Mouse (Mus musculus) forebrain, embryonic 11.5 days (tissue): ENCODE measurements at regions not wholly inside any gene's neighbourhood (a gene's known extent, or its start where the extent isn't known, plus 50 kb on each side); places are given as distances from the start of the nearest gene placed in this dataset.
"Not testable (repeated sequence)": the region's sequence is repeated elsewhere in the genome, so short reads cannot be mapped to it uniquely, and the experiment has no call there.

ENCODE experiments used
- ATAC-seq: fragments of 200-750 bp; cut with Nextera tagmentation; replicated peaks from 2 replicates; pipeline ENCODE4 v1.8.0; 2017; ENCODE audit warnings: moderate TSS enrichment; ENCODE audit not compliant: low FRiP score
- DNase-seq: peaks from one replicate; pipeline ENCODE4 v3.0.0-alpha.2; 2017; ENCODE audit warnings: low spot score
- H3K27ac ChIP-seq: fragments of 300-500 bp; sonication (generic); 2 replicates; pipeline ENCODE4 v1.5.1; 2014; ENCODE audit warnings: low read depth, low read length
- H3K27me3 ChIP-seq: fragments of 300-500 bp; sonication (generic); 2 replicates; pipeline ENCODE4 v1.6.1; 2014; ENCODE audit warnings: mild to moderate bottlenecking, low read length, mixed read lengths; ENCODE audit not compliant: control insufficient read depth, insufficient read depth
- H3K36me3 ChIP-seq: fragments of 300-500 bp; sonication (generic); 2 replicates; pipeline ENCODE4 v1.6.1; 2014; ENCODE audit warnings: mild to moderate bottlenecking, low read length, moderate library complexity, mixed read lengths; ENCODE audit not compliant: control insufficient read depth, insufficient read depth
- H3K4me1 ChIP-seq: fragments of 300-500 bp; sonication (generic); replicated peaks from 2 replicates; pipeline ENCODE4 v1.6.1; 2014; ENCODE audit warnings: low read length, mixed read lengths; ENCODE audit not compliant: control insufficient read depth, insufficient read depth
- H3K4me2 ChIP-seq: fragments of 300-500 bp; sonication (generic); 2 replicates; pipeline ENCODE4 v1.6.1; 2014; ENCODE audit warnings: low read depth, mild to moderate bottlenecking, low read length, moderate library complexity, mixed read lengths; ENCODE audit not compliant: severe bottlenecking
- H3K4me3 ChIP-seq: fragments of 300-500 bp; sonication (generic); 2 replicates; pipeline ENCODE4 v1.5.1; 2014; ENCODE audit warnings: low read depth, low read length
- H3K9ac ChIP-seq: fragments of 300-500 bp; sonication (generic); 2 replicates; pipeline ENCODE4 v1.6.1; 2014; ENCODE audit warnings: low read length
- H3K9me3 ChIP-seq: fragments of 300-500 bp; sonication (generic); 2 replicates; pipeline ENCODE4 v1.6.1; 2016; ENCODE audit warnings: low read length, mixed read lengths; ENCODE audit not compliant: control insufficient read depth
- WGBS: fragments of 180-500 bp; shearing (Covaris S2); extraction: QIAGEN DNeasy Blood & Tissue Kit; methylation state at CpG from one replicate; pipeline ENCODE4 v1.1.7; 2014; 5-methylcytosine and 5-hydroxymethylcytosine counted together

DNA sequence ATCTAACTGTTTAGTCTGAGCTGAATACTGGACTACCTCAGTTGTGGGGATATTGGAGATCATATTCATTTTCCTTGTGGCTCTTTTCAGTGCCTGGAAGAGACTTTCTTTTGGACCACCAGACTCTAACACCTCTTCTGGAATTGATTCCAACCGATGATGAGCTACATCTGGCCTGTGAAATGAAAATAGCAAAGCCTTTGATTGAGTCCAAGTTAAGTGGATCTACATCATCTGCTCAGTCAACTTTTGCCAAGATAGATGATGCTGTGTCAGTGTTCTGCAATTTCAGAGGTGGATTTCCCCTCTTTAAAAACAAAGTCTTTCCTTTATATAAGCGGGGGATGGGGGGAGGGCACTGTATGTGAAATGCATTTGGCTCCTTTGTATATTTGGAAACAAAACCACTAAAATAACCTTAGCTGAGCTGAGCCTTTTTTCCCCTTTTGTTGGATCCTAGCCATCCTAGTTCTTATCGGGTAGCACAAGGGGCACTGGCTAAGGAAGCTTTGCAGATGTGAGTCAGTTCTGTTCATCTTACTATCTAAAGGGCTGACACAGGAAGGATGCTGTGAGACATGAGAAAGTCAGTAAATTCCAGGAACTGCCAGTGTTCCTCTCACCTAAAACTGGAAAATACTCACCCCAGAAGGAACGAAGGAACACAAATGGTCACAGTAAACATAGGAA lies 473.8 kb downstream of the Cypt12 start:
- no peak overlapping the region for H3K4me2 ChIP-seq
- H3K27me3 ChIP-seq = no peaks in the 10 kb centered on the region
- no peak for ATAC-seq
- no peaks in the 10 kb centered on the region for H3K9me3 ChIP-seq
- DNase-seq = no peak
- 86% methylated on average over 4 of the region's 4 CpGs for WGBS
- no peak overlapping the region for H3K9ac ChIP-seq
- no peaks in the 10 kb centered on the region for H3K4me1 ChIP-seq
- no peaks in the 10 kb centered on the region for H3K36me3 ChIP-seq
- H3K4me3 ChIP-seq = no peak overlapping the region
- H3K27ac ChIP-seq = no peak overlapping the region

DNA sequence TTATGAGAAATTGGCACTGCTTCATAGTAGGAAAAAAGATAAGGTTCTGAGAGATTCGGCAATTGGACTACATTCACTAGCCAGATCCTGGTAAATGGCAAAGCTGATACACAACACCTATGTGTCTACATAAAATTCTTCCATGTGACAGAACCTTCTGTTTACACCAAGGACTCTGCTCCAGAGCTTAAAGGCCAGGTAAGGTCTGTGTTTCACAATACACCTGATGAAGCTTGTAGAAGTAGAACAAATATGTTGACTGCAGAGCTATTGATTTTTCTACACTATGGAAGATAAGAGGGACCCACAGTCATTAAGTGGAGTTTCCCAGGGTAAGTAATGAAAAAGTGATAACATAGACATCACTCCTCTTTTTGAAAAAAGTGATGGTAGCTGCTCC lies 480.7 kb downstream of the Cypt12 start:
- no peak overlapping the region for H3K27ac ChIP-seq
- no peak overlapping the region for H3K9ac ChIP-seq
- H3K4me3 ChIP-seq = no peak overlapping the region
- no peak overlapping the region for H3K4me2 ChIP-seq
- no peak for ATAC-seq
- no peaks in the 10 kb centered on the region for H3K36me3 ChIP-seq
- no peak for DNase-seq
- 93% methylated on average over 1 of the region's 1 CpGs for WGBS
- no peaks in the 10 kb centered on the region for H3K9me3 ChIP-seq
- H3K27me3 ChIP-seq = no peaks in the 10 kb centered on the region
- H3K4me1 ChIP-seq = no peaks in the 10 kb centered on the region

DNA sequence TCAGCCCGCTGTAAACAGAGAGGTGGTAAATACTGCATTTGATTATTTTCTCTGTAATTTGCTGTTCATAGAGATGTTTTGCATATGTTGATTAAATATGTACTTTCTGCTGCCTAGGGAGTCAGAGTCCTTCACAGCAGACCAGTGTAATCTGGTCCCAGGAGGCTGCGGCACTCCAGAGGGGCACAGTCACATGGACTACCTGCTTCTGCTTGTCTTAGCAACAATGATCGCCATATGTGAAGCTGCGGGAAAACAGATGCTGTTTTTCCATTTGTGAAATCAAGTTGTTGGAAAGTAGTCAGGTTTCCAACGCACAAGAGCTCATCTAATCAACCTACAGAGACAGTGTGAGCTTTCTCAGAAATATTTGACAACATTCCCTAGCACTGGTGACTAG lies 490.6 kb downstream of the Cypt12 start:
- DNase-seq = no peak
- no peak overlapping the region for H3K9ac ChIP-seq

DNA sequence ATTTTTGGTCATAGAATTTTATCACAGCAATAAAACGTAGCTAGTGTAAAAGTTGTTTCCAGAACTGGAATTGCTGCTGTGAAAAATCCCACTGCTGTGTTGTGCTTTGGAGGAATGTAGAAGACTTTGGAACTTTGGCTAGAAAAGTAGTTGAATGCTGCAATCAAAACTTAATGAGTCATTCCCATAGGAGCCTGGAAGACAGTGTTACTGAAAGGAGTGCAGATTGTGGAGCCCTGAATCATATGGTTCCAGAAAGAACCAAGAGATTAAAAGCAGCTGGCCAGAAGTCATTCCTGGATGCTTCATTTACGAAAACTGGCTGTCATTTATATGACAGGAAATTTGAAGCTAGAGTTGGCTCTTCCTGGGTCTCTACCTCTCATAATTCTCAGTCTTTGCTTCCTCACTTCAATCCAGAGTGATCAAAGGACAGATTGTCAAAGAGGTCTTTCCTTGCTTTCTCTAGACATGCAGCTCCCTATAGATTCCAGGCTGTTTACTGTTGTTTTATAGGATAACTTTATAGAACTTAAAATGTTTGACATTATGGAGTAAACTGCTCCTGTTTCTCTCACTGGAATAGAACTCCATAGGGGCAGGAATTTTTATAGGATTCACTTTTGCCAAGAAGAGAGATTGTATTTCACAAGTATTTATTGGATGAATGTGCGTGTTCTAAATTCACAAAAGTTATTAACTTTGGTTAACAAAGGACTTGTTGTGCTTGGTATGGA lies 504.2 kb downstream of the Cypt12 start:
- WGBS = 89% methylated on average over 3 of the region's 3 CpGs

More for the DNA sequence above, 490.6 kb downstream of the Cypt12 start:
- H3K4me1 ChIP-seq = no peaks in the 10 kb centered on the region
- no peak overlapping the region for H3K4me2 ChIP-seq
- no peak overlapping the region for H3K4me3 ChIP-seq
- 86% methylated on average over 5 of the region's 5 CpGs for WGBS
- ATAC-seq = no peak
- H3K27ac ChIP-seq = no peak overlapping the region
- H3K27me3 ChIP-seq = no peaks in the 10 kb centered on the region
- H3K9me3 ChIP-seq = no peaks in the 10 kb centered on the region
- no peaks in the 10 kb centered on the region for H3K36me3 ChIP-seq

GRCm38 (mm10) chr3:18453220-18453985 lies 505.2 kb downstream of the Cypt12 start:
- Histone ChIP-seq H3K36me3 (no peaks in the 10 kb centered on the region), H3K4me2 (no peak overlapping the region), H3K9ac (no peak overlapping the region), H3K27me3 (no peaks in the 10 kb centered on the region), H3K4me1 (no peaks in the 10 kb centered on the region), H3K27ac (peak overlapping the region; percentile 31; the same call in 1 of the 2 replicates), H3K4me3 (no peak overlapping the region), H3K9me3 (no peaks in the 10 kb centered on the region)
- ATAC-seq (peak; percentile 80), DNase-seq (no peak)
- 34% methylated on average over 1 of the region's 3 CpGs for WGBS

More for the DNA sequence above, 504.2 kb downstream of the Cypt12 start:
- DNase-seq (no peak), ATAC-seq (no peak)
- Histone ChIP-seq H3K4me2 (no peak overlapping the region), H3K4me1 (no peaks in the 10 kb centered on the region), H3K36me3 (no peaks in the 10 kb centered on the region), H3K9ac (no peak overlapping the region), H3K27me3 (no peaks in the 10 kb centered on the region), H3K4me3 (no peak overlapping the region), H3K27ac (no peak overlapping the region), H3K9me3 (no peaks in the 10 kb centered on the region)

GRCm38 (mm10) chr3:18453986-18454291 lies 505.7 kb downstream of the Cypt12 start:
- Histone ChIP-seq H3K4me3 (no peak overlapping the region), H3K4me1 (no peaks in the 10 kb centered on the region), H3K9me3 (no peaks in the 10 kb centered on the region), H3K27me3 (no peaks in the 10 kb centered on the region), H3K9ac (no peak overlapping the region), H3K4me2 (no peak overlapping the region), H3K27ac (no peak overlapping the region; the same call in 1 of the 2 replicates), H3K36me3 (no peaks in the 10 kb centered on the region)
- DNase-seq = no peak
- 27% methylated on average over 2 of the region's 2 CpGs for WGBS
- peak; percentile 84 for ATAC-seq

- not testable (repeated sequence) for H3K27me3 ChIP-seq, H3K36me3 ChIP-seq, DNase-seq, H3K4me1 ChIP-seq, H3K9ac ChIP-seq, ATAC-seq, H3K4me2 ChIP-seq, H3K27ac ChIP-seq, H3K9me3 ChIP-seq, H3K4me3 ChIP-seq
- 62% methylated on average over 3 of the region's 4 CpGs for WGBS
Observed at GRCm38 (mm10) chr3:18454558-18455191, 506.5 kb downstream of the Cypt12 start.

DNA sequence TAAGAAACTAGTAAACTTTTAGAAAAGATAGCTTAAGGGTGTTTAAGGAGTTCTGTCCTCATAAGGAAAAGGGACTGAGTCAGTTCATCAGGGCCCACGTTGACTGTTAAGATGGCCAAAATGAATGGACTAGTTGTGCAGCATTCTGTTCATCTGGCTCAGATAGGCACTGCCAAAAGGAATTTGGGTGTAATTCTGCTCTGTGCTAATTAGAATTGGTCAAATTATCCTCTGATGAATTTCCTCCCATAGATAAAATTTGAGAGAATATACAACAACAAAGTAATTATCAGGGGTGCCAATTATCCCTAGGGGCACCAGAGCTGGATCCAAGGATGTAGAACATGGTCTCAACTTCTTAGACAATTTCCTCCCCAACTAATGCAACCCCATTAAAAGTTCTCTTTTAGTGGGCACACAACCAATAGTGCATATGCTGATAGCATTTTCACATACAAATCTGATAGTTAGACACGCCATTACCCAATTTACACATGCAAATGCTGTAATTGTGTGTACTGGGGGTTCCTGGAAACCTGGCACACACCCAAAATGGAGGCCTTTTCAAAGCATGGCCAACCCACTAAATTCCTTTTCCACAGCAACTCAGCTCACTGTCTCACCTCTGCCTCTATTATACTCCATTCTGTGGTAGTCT lies 508.0 kb downstream of the Cypt12 start:
- 65% methylated on average over 2 of the region's 2 CpGs for WGBS

More for the DNA sequence above, 508.0 kb downstream of the Cypt12 start:
- no peaks in the 10 kb centered on the region for H3K27me3 ChIP-seq
- no peak overlapping the region for H3K4me2 ChIP-seq
- H3K9me3 ChIP-seq = no peaks in the 10 kb centered on the region
- no peaks in the 10 kb centered on the region for H3K36me3 ChIP-seq
- DNase-seq (peak; percentile 57), ATAC-seq (peak; percentile 44)
- no peak overlapping the region for H3K9ac ChIP-seq
- no peak overlapping the region for H3K27ac ChIP-seq
- no peaks in the 10 kb centered on the region for H3K4me1 ChIP-seq
- H3K4me3 ChIP-seq = no peak overlapping the region
